Mouse (Mus musculus) urinary bladder, adult 18-20 months (tissue): ENCODE data around the gene Atl1.
A peak's percentile ranks its signal among the peaks of the same experiment; 100 is the strongest.

Experiments used
- DNase-seq, 2 experiments: peaks; one replicate each; pipeline ENCODE4 v3.0.0; 2022; ENCODE audit warnings: low spot score in 2 of 2, mixed read lengths in 2 of 2

The Atl1 gene

DNA sequence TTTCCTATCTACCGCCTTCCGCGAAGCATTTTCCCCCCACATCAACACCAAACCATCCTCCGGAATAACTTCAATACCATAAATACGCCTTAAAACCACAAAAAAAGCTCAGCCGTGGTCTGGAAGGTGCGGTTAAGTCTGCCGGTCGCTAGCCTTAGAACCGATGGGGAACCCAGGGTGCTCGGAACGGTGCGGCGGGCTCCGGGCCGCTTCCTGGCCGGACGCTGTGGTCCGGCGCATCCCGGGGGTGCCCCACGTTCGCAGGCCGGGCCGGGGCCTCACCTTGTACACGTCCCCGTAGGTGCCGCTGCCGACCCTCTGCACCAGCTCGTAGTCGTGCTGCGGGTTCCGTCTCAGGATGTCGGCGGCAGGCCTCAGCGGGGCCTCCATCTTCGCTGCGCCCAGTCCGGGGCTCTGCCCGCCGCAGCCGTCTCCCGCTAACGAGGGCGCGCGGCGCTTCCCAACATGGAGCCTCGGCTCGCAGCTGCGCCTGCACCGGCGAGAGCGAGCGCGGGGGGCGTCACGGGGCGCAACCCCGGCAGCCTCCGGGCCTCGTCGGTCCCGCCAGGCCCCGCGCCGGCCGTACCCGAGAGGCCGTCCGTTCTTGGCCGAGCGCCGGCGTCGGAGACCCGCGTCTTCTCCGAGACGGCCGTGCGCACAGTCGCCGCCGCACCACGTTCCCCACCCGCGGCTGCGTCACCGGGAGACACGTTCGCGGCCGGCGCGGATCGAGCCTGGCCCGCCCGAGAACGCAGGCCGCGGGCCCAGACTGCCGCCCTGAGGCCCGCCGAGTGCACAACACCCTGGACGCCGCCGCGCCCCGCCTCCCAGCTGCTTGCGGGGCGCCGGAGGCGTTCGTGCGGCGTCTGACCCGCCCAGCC, at the start of gene Atl1, which contains the start of gene Map4k5:
Atl1 (plus strand) TSS at position 244 of the 881 bp plus-strand sequence.
Map4k5 (minus strand) TSS at position 830 of the 881 bp plus-strand sequence.
- DNase-seq = peak; percentile 83 to 84

GRCm38 (mm10) chr12:69843531-69844445, 48.6 kb upstream of the Atl1 start:
- DNase-seq = no peak

DNA sequence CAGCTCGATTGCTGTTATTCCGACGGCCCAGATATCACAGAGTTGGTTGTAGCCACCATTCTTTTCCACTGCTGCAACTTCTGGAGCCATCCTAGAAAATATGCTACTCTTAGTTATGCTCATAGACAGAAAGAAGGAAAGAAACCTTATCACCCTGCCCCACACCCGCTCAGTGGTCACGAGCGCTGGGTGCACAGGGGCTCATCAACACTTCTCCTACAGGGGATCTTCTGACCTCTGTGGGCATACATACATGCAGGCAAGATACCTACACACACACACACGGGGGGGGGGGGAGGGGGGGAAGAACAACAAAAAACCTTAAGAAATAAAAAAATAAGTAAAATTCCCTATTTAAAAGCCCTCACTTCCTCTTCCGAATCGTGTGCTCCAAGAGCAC, 46.7 kb upstream of the Atl1 start:
- no peak for DNase-seq

- no peak for DNase-seq
These were observed 45.9 kb upstream of the Atl1 start for GRCm38 (mm10) chr12:69846499-69846898.

GRCm38 (mm10) chr12:69848083-69848878, 44.1 kb upstream of the Atl1 start:
- DNase-seq = no peak

DNA sequence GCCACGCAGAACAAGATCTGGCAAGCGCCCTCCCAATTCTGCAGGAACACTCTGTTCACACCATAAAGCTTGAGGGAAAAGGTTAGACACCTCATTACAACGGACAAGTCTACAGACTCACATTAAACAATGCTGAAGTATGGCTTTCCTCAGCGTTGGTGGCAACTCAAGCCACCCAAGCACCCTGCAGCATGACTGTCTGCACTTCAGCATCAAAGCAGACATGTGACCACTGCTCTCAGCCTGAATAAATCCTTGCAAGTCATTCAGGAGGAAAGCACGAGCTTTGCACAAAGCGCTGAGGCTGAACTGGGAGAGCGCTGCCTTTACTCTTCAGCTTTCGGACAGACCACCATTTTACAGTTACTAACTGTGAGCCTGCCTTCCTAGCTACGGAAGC, 40.1 kb upstream of the Atl1 start:
- no peak for DNase-seq

DNA sequence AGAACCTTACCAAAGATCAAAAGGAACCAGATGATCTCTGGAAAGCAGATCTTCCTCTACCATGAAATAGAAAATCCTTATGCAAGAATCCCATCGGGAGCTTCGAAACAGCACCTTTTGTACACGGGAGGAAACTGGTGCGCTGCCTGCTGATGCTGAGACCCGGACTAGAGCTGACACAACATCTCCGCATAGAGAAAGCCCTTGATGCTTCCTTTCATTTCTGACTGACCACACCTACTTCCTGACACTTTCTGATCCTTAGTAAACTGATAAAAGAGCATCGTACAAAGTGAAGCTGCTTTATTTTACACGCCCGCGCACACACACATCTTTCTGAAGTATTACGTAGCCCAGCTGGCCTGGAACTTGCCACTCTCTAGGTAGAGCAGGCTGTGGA, 39.0 kb upstream of the Atl1 start:
- no peak for DNase-seq

DNA sequence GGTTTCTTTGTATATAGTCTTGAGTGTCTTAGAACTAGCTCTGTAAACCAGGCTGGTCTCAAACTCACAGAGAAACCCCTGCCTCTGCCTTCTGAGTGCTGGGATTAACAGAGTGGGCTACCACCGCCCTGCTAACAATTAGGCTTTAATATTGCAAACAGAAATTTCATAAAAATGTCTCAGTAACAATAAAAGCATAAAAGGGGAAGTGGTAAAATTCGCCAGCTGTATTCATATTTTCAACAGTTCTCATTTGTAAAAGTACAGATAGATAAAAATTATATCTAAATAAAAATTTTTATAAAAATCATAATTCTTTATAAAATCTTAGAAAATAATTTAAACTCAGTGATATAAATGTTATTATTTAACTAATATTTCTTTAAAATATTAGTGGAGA, 38.5 kb upstream of the Atl1 start:
- DNase-seq = no peak

GRCm38 (mm10) chr12:69855641-69856300, 36.6 kb upstream of the Atl1 start:
- DNase-seq = no peak

DNA sequence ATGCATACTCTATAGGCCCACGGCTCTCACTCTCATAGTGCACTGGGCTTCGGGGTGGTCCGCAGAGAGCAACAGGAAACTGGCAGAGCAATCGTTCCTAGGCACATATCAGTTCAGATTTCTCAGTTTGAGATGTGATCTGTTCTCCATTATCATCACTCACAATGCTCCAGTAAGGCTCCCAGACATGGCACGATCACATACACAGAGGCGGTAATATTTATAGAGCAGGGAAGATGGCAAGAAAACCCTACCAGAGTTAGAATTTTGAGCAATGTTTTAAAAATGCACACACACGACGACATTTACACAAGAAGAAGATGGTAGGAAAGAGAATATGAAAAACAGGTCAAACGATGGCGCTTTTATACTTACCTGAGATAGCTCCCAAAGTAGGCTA, 36.0 kb upstream of the Atl1 start:
- DNase-seq = no peak

- no peak for DNase-seq
These were observed 34.8 kb upstream of the Atl1 start for GRCm38 (mm10) chr12:69857597-69857996.

DNA sequence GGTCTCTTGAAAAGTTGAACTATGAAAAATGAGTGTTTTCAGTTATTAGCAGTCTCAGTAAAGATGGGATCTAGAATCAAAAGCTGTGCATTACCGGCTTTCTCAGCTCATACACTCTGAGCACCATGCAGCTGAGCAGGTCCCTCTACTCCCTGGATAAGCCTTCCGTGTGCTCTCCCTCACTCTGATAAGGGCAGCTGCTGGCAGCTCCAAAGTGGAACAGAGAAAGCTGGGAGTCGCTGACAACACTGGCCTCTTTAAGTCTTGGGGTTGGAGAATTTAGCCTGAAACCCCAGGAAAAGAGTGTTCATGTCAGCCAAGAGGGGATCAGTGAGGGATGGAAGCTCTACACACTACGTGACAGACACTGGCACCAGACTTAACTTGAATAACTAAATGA, 33.6 kb upstream of the Atl1 start:
- no peak for DNase-seq

DNA sequence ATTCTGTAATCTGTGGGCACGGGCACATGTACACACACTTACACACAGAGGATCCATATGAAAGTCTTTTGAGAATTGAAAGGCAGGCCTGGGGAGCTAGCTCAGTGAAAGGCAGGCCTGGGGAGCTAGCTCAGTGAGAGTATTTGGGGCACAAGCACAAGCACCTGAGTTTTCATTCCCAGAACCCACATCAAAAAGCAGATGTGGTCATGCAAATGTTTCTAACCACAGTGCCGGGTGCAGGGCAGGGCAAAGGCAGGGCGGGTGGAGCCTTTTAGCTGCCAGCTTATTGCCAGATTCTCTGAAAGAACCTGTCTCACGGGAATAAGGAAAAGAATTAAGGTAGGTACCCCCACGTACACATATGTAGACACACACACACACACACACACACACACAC, 28.9 kb upstream of the Atl1 start:
- no peak for DNase-seq

- DNase-seq = no peak
These were observed 28.2 kb upstream of the Atl1 start for GRCm38 (mm10) chr12:69864164-69864692.

GRCm38 (mm10) chr12:69867338-69867737, 25.1 kb upstream of the Atl1 start:
- no peak for DNase-seq

DNA sequence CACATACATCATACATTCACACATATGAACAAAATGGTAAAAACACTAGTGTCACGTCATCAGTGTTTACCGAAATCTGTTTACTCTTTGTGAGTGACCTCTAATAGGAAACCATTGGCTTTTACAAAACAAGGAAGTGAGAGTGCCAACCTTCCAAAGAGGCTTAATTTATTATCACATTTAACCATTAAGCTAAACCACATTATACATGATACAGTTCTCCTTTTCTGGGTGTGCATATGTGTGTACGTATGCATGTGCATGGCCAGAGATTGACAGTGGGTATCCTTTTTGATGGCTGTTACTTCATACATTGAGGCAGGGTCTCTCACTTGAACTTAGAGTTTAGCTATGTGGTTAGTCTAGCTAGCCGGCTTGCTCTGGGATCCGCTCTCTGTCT, 20.8 kb upstream of the Atl1 start:
- no peak for DNase-seq

DNA sequence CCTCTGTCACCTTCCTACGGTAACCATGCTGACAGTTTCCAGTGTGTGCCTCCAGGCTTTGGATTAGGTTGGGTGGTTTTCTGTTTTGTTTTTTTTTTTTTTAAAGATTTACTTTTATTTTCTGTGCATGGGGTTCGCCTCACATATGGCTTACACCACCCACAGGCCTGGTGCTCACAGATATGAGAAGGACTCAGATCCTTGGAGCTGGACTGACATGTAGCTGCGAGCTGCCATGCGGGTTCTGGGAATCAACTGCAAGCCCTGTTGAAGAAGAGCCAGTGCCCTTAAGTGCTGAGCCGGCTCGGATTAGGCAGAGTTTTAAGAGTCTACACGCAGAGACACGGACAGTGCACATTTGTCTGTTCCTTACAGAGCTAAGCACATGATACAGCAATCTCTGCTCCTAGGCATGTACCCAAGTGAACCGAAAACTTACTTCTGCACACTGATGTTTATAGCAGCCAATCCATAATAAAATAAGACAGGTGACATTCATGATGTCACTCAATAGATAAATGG, 14.5 kb upstream of the Atl1 start:
- DNase-seq = no peak

DNA sequence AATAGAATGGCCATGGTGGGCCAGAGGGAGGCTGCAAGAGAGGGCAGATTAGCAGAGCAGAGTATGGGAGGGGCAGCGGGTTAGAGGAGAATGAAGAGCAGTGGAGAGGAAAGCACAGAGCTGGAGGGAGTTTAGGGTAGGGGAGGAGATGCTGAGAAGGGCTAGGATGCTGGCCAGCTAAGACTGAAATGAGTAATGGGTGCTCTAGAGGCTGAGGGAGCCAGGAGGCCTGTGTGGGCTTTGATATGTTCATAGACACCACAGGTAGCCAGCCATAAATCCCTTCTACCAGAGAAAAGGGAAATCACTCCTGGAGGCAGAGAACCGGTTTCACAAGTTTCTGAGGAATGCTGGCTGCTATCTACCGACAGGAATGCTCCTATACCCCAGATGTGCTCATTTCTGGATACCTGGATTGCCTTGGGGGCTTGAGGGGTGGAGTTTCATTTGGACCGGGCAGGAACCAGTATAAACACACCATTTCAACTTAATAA, 13.2 kb upstream of the Atl1 start:
- no peak for DNase-seq

GRCm38 (mm10) chr12:69879739-69880138, 12.7 kb upstream of the Atl1 start:
- DNase-seq = no peak

DNA sequence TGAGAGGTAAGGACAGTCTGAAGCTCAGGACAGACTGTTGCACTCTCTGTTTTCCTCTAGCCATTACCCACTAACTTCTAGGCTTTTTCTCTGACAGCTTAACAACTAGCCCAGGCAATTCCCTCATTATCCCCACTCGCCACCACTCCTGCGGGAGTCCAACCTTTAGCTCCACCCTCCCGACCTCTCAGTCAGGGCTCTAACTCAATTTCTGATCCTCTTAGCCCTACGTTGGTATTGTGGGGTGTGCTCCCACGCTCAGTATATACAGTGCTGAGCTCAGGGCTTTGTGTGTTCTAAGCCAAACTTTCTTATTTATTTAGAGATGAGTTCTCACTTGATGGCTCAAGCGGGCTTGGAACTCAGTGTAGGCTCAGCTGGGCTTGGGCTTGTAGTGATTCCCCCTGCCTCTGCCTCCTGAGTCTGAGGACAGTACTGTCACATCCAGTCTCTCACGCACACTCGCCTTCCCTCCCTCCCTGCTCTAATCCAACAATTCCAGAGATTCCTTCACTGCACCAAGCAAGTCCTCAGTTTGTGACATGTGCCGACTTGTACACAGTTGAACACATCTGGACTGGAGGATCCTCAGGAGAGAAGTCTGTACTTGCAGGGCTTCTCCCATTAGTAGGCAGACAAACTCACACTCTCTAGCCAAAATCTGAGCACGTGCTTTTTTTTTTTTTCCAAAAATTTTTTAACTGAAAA, 11.1 kb upstream of the Atl1 start:
- DNase-seq = no peak
